Mouse (Mus musculus): ENCODE measurements at regions not wholly inside any gene's neighbourhood (a gene's known extent, or its start where the extent isn't known, plus 50 kb on each side); places are given as distances from the start of the nearest gene placed in this dataset.

DNA sequence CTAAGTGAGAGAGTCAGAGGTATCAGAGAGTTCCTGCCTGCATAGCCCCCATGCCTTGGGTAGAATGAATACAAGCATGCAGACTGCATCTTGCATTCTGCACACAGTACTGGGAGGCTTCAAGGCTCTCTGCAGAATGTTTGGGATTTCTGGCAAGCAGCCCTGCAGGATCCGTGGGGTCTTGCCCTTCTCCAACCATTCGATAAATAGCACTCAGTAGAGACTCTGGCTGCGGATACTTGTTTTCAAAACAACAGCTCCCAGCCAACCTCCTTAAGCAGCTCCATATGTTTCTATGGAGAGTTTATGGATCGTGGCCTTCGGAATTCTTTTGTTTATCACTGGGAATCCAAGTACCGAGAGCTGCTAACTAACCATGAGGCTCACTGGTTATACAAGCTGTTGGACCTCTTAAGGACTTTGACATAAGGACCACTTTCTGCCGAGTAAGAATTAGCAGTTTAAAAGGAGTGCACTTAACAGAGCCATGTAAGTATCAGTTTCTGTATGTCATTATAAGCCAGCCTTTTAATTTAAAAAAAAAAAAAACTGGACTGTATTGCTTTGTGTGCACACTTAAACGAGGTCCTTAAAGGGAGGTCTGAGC lies 199.7 kb upstream of the Pgrmc2 start:
- H3K4me2 ChIP-seq (ENCODE audit: low read length), result no peak overlapping the region
- no peak overlapping the region for H3K27ac ChIP-seq (replicated peaks; ENCODE audit: low read depth, low read length)
- H3K9me3 ChIP-seq (ENCODE audit: control insufficient read depth, low read length), result no peaks in the 10 kb centered on the region
- H3K9ac ChIP-seq (replicated peaks; ENCODE audit: low read length), result no peak overlapping the region
- ATAC-seq (ENCODE audit: low FRiP score, low TSS enrichment), result no peak
- H3K4me3 ChIP-seq (replicated peaks; ENCODE audit: low read depth, low read length), result no peak overlapping the region
- H3K27me3 ChIP-seq (ENCODE audit: control insufficient read depth, insufficient read depth, low read length), result no peaks in the 10 kb centered on the region
- no peaks in the 10 kb centered on the region for H3K36me3 ChIP-seq (ENCODE audit: control insufficient read depth, insufficient read depth, low read length)
- peak; percentile 36 for DNase-seq
- H3K4me1 ChIP-seq (ENCODE audit: control insufficient read depth, insufficient read depth, low read length), result no peaks in the 10 kb centered on the region
- 76% methylated on average over 8 of the region's 8 CpGs for WGBS

DNA sequence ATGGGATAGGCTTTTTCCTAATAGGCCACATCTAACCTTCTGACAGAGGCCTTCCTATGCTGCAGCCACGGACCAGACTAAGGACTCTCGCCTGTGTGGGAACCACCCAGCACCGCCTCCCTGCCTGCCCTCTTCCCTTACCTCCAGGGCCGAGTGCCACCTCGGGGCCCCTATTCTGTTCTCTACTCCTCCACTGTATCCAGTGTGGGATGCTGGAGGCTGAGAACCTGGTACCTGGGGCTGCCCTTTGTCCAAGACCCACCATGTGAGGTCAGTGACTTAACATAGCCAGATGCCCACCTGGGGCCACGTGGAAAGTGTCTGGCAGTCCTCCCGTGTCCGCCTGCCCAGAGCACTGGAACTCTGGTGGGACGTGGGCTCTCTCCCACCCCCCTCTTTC lies 193.2 kb upstream of the Pgrmc2 start:
- WGBS, result 87% methylated on average over 9 of the region's 9 CpGs
- Histone ChIP-seq H3K27ac (replicated peaks; ENCODE audit: low read depth, low read length) (no peak overlapping the region), H3K9ac (replicated peaks; ENCODE audit: low read length) (no peak overlapping the region), H3K4me2 (ENCODE audit: low read length) (no peak overlapping the region), H3K9me3 (ENCODE audit: control insufficient read depth, low read length) (no peaks in the 10 kb centered on the region), H3K4me1 (ENCODE audit: control insufficient read depth, insufficient read depth, low read length) (no peaks in the 10 kb centered on the region), H3K27me3 (ENCODE audit: control insufficient read depth, insufficient read depth, low read length) (no peaks in the 10 kb centered on the region), H3K36me3 (ENCODE audit: control insufficient read depth, insufficient read depth, low read length) (no peaks in the 10 kb centered on the region), H3K4me3 (replicated peaks; ENCODE audit: low read depth, low read length) (no peak overlapping the region)
- no peak for ATAC-seq (ENCODE audit: low FRiP score, low TSS enrichment)
- DNase-seq, result no peak

DNA sequence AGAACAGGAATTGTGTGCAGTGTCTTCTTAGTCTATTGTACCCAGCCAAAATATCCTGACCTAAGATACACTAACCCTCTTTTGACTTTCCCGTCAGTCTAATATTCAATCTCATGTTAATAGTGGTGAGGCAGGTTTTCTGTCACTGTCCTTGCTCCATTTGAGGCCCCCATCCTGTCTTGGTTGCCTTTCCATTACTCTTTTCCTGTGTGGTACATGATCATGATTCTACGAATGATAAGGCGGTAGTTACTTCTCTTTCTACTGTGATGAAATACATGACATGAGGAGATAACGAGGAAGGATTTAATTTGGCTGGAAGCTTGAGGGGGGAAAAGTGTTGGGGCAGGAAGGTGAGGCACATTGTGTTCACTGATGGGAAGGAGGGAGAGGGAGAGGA lies 185.7 kb upstream of the Pgrmc2 start:
- no peak overlapping the region for H3K9ac ChIP-seq (replicated peaks; ENCODE audit: low read length)
- H3K36me3 ChIP-seq (ENCODE audit: control insufficient read depth, insufficient read depth, low read length), result no peaks in the 10 kb centered on the region
- no peaks in the 10 kb centered on the region for H3K27me3 ChIP-seq (ENCODE audit: control insufficient read depth, insufficient read depth, low read length)
- H3K4me1 ChIP-seq (ENCODE audit: control insufficient read depth, insufficient read depth, low read length), result no peaks in the 10 kb centered on the region
- H3K4me2 ChIP-seq (ENCODE audit: low read length), result no peak overlapping the region
- no peak overlapping the region for H3K4me3 ChIP-seq (replicated peaks; ENCODE audit: low read depth, low read length)
- 93% methylated on average over 4 of the region's 4 CpGs for WGBS
- no peak for DNase-seq
- H3K9me3 ChIP-seq (ENCODE audit: control insufficient read depth, low read length), result no peaks in the 10 kb centered on the region
- H3K27ac ChIP-seq (replicated peaks; ENCODE audit: low read depth, low read length), result no peak overlapping the region
- no peak for ATAC-seq (ENCODE audit: low FRiP score, low TSS enrichment)

DNA sequence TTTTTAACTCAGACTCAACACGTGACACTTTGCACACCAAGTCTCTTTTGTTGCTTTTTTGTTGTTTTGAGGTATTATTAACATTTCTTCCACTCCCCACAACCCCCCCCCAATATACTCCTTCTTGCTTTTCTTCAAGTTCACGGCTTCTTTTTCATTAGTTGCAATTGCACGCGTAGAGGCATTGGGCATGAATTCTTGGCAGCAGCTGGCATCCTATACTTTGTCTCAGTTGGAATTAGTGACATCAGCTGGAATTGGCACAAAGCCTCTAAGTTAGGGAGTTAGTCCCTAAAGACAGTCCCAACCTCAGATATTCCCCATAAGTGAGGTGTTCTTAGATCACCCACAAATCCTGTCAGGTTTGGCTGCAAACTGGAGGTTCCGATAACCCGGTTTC lies 183.4 kb upstream of the Pgrmc2 start:
- Histone ChIP-seq H3K27me3 (ENCODE audit: control insufficient read depth, insufficient read depth, low read length) (no peaks in the 10 kb centered on the region), H3K36me3 (ENCODE audit: control insufficient read depth, insufficient read depth, low read length) (no peaks in the 10 kb centered on the region), H3K9ac (replicated peaks; ENCODE audit: low read length) (no peak overlapping the region), H3K4me1 (ENCODE audit: control insufficient read depth, insufficient read depth, low read length) (no peaks in the 10 kb centered on the region), H3K4me2 (ENCODE audit: low read length) (no peak overlapping the region), H3K9me3 (ENCODE audit: control insufficient read depth, low read length) (no peaks in the 10 kb centered on the region), H3K4me3 (replicated peaks; ENCODE audit: low read depth, low read length) (no peak overlapping the region), H3K27ac (replicated peaks; ENCODE audit: low read depth, low read length) (no peak overlapping the region)
- 93% methylated on average over 6 of the region's 6 CpGs for WGBS
- DNase-seq, result no peak
- ATAC-seq (ENCODE audit: low FRiP score, low TSS enrichment), result no peak

DNA sequence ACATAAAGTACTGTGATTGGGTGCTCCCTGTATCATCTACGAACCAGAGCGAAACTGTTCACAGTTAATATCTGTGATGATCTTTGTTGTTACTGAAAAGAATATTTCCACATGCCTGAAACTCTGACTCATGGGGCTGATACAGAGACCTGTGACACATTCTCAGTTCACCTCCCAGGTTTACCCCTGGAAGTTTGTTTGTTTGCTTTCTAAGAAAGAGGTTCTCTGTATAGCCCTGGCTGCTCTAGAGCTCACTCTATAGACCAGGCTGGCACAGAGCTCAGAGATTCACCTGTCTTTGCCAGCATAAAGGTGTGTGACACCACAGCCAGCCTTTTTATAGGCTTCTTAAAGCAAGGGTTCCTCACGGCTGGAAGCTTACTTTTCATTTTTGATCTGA lies 182.6 kb upstream of the Pgrmc2 start:
- no peak overlapping the region for H3K4me3 ChIP-seq (replicated peaks; ENCODE audit: low read depth, low read length)
- DNase-seq, result no peak
- no peaks in the 10 kb centered on the region for H3K4me1 ChIP-seq (ENCODE audit: control insufficient read depth, insufficient read depth, low read length)
- no peak for ATAC-seq (ENCODE audit: low FRiP score, low TSS enrichment)
- no peak overlapping the region for H3K9ac ChIP-seq (replicated peaks; ENCODE audit: low read length)
- WGBS, result 93% methylated on average over 3 of the region's 3 CpGs
- H3K27me3 ChIP-seq (ENCODE audit: control insufficient read depth, insufficient read depth, low read length), result no peaks in the 10 kb centered on the region
- no peaks in the 10 kb centered on the region for H3K36me3 ChIP-seq (ENCODE audit: control insufficient read depth, insufficient read depth, low read length)
- H3K9me3 ChIP-seq (ENCODE audit: control insufficient read depth, low read length), result no peaks in the 10 kb centered on the region
- H3K4me2 ChIP-seq (ENCODE audit: low read length), result no peak overlapping the region
- H3K27ac ChIP-seq (replicated peaks; ENCODE audit: low read depth, low read length), result no peak overlapping the region

DNA sequence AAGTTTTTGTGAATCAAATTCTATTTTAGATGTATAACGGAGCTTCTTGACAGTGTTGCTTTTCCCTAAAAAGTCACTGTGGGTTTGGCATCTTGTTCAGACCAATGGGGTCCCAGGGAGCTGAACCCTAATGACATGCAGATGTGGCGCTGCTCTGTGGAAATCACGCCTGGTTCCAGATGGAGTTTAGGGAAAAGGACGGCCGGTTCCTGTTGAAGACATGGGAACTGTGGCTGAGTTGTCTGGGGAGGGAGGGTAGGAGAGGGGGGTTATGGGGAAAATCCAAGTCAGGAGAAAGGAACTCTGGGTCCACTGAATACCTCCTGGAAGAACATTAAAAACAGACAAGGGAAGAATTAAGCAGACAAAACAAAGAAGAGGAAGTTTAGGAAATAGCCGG lies 175.4 kb upstream of the Pgrmc2 start:
- Histone ChIP-seq H3K27ac (replicated peaks; ENCODE audit: low read depth, low read length) (no peak overlapping the region), H3K27me3 (ENCODE audit: control insufficient read depth, insufficient read depth, low read length) (no peaks in the 10 kb centered on the region), H3K4me2 (ENCODE audit: low read length) (no peak overlapping the region), H3K9me3 (ENCODE audit: control insufficient read depth, low read length) (no peaks in the 10 kb centered on the region), H3K4me1 (ENCODE audit: control insufficient read depth, insufficient read depth, low read length) (no peaks in the 10 kb centered on the region), H3K4me3 (replicated peaks; ENCODE audit: low read depth, low read length) (no peak overlapping the region), H3K9ac (replicated peaks; ENCODE audit: low read length) (no peak overlapping the region), H3K36me3 (ENCODE audit: control insufficient read depth, insufficient read depth, low read length) (no peaks in the 10 kb centered on the region)
- DNase-seq (no peak), ATAC-seq (ENCODE audit: low FRiP score, low TSS enrichment) (no peak)
- WGBS, result 82% methylated on average over 6 of the region's 6 CpGs

DNA sequence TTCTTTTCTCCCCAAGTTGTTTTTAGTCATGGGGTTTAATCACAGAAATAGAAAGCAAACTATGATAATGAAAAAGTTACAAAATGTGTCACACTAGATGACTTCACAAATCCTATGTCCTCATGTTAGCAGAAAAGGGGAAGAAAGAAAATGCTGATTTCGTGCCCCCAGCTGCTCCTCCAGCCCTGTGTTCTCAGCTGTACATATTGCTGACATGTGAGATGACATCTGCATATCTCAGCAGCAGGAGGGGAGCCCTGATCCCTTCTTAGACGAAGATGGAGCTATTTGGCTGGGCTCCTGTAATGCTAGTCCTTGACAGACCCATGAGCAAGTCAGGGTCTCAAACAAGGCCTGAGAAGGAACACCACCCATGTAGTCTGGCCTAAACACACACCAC lies 162.1 kb upstream of the Pgrmc2 start:
- ATAC-seq (ENCODE audit: low FRiP score, low TSS enrichment) (no peak), DNase-seq (no peak)
- no peaks in the 10 kb centered on the region for H3K9me3 ChIP-seq (ENCODE audit: control insufficient read depth, low read length)
- H3K9ac ChIP-seq (replicated peaks; ENCODE audit: low read length), result no peak overlapping the region
- no peak overlapping the region for H3K4me2 ChIP-seq (ENCODE audit: low read length)
- WGBS, result 49% methylated on average over 2 of the region's 2 CpGs
- H3K4me1 ChIP-seq (ENCODE audit: control insufficient read depth, insufficient read depth, low read length), result no peaks in the 10 kb centered on the region
- no peaks in the 10 kb centered on the region for H3K36me3 ChIP-seq (ENCODE audit: control insufficient read depth, insufficient read depth, low read length)
- H3K27ac ChIP-seq (replicated peaks; ENCODE audit: low read depth, low read length), result no peak overlapping the region
- no peaks in the 10 kb centered on the region for H3K27me3 ChIP-seq (ENCODE audit: control insufficient read depth, insufficient read depth, low read length)
- no peak overlapping the region for H3K4me3 ChIP-seq (replicated peaks; ENCODE audit: low read depth, low read length)

DNA sequence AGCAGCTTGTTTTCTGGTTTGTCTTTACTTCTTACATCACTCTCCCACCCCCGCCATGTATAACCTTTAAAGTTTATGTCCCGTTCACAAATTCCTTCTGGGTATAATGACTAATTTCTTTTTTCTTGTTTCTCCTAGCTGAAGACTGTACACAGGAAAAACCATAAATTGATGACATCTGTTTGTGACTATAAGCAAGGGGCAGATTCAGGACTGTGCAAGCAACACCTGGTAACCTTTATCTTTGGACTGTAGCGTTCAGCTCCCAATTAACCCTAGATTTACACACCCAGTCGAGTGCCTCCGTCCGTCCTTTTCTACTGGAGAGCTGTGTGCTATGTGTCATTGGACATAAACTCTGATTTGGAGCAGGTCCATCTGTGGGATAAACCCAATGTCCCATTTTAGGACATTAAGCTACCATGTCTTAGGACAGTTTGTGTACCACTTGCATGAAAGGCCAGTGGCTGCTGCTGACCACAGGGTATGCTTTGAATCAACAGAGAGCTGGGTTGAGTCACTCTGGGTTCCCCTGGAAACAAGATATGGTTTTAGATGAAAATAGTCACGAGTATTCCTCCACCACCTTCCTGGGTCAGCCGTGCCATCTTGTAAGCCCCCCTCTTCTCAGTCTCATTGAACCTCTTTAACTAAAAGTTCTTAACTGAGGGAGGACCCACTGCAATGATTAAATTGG lies 159.2 kb upstream of the Pgrmc2 start:
- Histone ChIP-seq H3K9me3 (ENCODE audit: control insufficient read depth, low read length) (no peaks in the 10 kb centered on the region), H3K27me3 (ENCODE audit: control insufficient read depth, insufficient read depth, low read length) (no peaks in the 10 kb centered on the region), H3K36me3 (ENCODE audit: control insufficient read depth, insufficient read depth, low read length) (no peaks in the 10 kb centered on the region), H3K4me2 (ENCODE audit: low read length) (no peak overlapping the region), H3K4me1 (ENCODE audit: control insufficient read depth, insufficient read depth, low read length) (no peaks in the 10 kb centered on the region), H3K4me3 (replicated peaks; ENCODE audit: low read depth, low read length) (no peak overlapping the region), H3K27ac (replicated peaks; ENCODE audit: low read depth, low read length) (no peak overlapping the region), H3K9ac (replicated peaks; ENCODE audit: low read length) (no peak overlapping the region)
- 91% methylated on average over 8 of the region's 8 CpGs for WGBS
- no peak for ATAC-seq (ENCODE audit: low FRiP score, low TSS enrichment)
- DNase-seq, result no peak

DNA sequence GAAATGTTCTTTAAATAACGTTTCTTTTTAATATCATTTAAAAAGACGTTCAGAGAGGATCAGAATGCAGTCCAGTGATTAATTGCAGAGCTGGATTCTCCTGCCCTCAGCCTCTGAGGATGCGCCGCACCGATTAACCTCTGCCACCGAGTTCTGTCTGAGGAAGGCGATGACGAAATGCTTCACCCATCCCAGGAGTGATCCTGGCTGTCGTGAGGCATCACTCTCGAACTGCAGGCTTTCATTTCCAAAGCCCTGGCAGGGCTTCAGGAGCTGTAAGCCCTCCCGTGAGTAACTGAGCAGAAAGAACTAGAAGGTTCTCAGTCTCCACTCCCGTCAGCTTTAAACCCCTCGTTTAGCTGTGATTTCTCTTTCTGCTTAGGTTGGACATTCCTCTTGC lies 157.0 kb upstream of the Pgrmc2 start:
- no peak overlapping the region for H3K9ac ChIP-seq (replicated peaks; ENCODE audit: low read length)
- no peak for DNase-seq
- no peaks in the 10 kb centered on the region for H3K9me3 ChIP-seq (ENCODE audit: control insufficient read depth, low read length)
- WGBS, result 72% methylated on average over 13 of the region's 13 CpGs
- no peaks in the 10 kb centered on the region for H3K4me1 ChIP-seq (ENCODE audit: control insufficient read depth, insufficient read depth, low read length)
- no peak overlapping the region for H3K27ac ChIP-seq (replicated peaks; ENCODE audit: low read depth, low read length)
- no peaks in the 10 kb centered on the region for H3K36me3 ChIP-seq (ENCODE audit: control insufficient read depth, insufficient read depth, low read length)
- ATAC-seq (ENCODE audit: low FRiP score, low TSS enrichment), result no peak
- H3K27me3 ChIP-seq (ENCODE audit: control insufficient read depth, insufficient read depth, low read length), result no peaks in the 10 kb centered on the region
- no peak overlapping the region for H3K4me3 ChIP-seq (replicated peaks; ENCODE audit: low read depth, low read length)
- no peak overlapping the region for H3K4me2 ChIP-seq (ENCODE audit: low read length)
